Mouse (Mus musculus): ENCODE data around the gene Olfr484.

- TF ChIP-seq POLR2A (IDR thresholded peaks at IDR 0.05; ENCODE audit: low read depth, low read length) (no peak), CTCF (conservative IDR thresholded peaks at IDR 0.05; ENCODE audit: insufficient read depth, insufficient read length, low read depth, low read length) (no peak)
Measured at GRCm38 (mm10) chr7:108121416-108121815, 5.8 kb downstream of the Olfr484 start.
